Mouse (Mus musculus): ENCODE measurements around the gene Iqcd. TPM values are rescaled to one million over a fixed set of nuclear protein-coding genes. Genes with fewer than 3 reads are reported as not detected.

Gene Iqcd
- polyA plus RNA-seq, 1 experiment from 2014 or later: 0.55 TPM

DNA sequence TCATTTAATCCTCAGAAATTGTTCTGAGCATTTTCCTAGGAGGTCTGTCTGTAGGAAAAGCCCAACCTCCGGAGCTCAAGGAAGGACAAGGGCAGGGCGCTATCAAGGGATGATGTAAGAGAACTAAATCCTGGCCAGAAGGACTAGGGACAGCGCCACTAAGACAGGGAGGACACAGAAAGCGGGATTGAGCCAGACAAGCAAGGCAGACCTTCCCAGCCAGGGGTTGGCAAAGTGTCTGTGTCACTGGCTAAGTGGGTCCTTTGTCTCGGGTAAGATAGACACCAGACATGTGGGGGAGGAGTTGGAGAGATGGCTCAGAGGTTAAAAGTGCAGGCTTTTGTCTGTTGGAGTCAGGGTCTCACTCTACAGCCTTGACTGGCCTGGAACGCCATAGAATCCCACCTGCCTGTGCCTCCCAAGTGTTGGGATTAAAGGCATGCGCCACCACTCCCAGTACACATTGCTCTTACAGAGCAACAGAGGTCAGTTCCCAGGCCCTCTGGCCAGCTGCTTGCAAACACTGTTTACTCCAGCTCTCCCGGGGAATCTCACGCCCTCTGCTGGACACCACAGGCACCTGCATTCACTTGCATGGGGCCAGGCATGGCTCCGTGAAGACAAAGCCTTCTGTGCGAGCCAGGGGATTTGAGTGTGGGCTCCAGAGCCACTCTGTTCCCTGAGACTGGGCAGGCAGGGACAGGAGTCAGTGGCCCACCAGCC is 12.3 kb downstream of the Iqcd start:
- no peak overlapping the region for H3K9ac ChIP-seq (replicated peaks; ENCODE audit: low read length)
- H3K4me2 ChIP-seq (ENCODE audit: low read depth, low read length): no peak overlapping the region
- no peak overlapping the region for H3K27ac ChIP-seq (replicated peaks; ENCODE audit: low read depth, low read length)
- H3K36me3 ChIP-seq (replicated peaks; ENCODE audit: control insufficient read depth, insufficient read depth, low read depth, low read length): no peaks in the 10 kb centered on the region
- no peaks in the 10 kb centered on the region for H3K9me3 ChIP-seq (replicated peaks; ENCODE audit: control insufficient read depth, low read length)
- no peaks in the 10 kb centered on the region for H3K27me3 ChIP-seq (ENCODE audit: control insufficient read depth, insufficient read depth, low read length)
- DNase-seq (ENCODE audit: low spot score): no peak
- H3K4me1 ChIP-seq (ENCODE audit: control insufficient read depth, insufficient read depth, low read length): no peaks in the 10 kb centered on the region
- WGBS: 55% methylated on average over 11 of the region's 11 CpGs
- ATAC-seq (replicated peaks; ENCODE audit: insufficient number of reproducible peaks, low FRiP score, low TSS enrichment, low read depth): no peak
- H3K4me3 ChIP-seq (ENCODE audit: low read depth, low read length): no peak overlapping the region

DNA sequence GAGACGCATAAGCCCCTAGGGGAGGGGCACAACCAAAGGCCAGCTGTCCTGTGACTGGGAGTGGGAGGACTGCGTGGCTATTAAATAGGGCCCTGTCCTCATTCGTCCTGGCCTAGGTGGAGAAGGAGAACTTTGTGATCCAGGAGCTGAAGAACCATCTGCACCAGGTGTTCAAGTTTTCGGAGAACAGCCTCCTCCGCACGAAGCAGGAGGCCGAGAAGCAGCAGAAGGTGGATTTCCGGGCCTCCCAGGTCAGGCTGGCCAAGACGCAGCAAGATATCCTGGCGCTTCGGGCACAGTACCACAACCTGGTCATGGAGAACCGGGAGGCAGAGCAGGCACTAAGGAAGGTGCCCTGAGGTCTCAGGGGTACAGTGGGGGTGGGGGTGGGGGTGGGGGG is 13.4 kb downstream of the Iqcd start:
- ATAC-seq (replicated peaks; ENCODE audit: insufficient number of reproducible peaks, low FRiP score, low TSS enrichment, low read depth): no peak
- no peak for DNase-seq (ENCODE audit: low spot score)
- no peaks in the 10 kb centered on the region for H3K36me3 ChIP-seq (replicated peaks; ENCODE audit: control insufficient read depth, insufficient read depth, low read depth, low read length)
- H3K4me1 ChIP-seq (ENCODE audit: control insufficient read depth, insufficient read depth, low read length): no peaks in the 10 kb centered on the region
- no peaks in the 10 kb centered on the region for H3K9me3 ChIP-seq (replicated peaks; ENCODE audit: control insufficient read depth, low read length)
- no peak overlapping the region for H3K9ac ChIP-seq (replicated peaks; ENCODE audit: low read length)
- no peaks in the 10 kb centered on the region for H3K27me3 ChIP-seq (ENCODE audit: control insufficient read depth, insufficient read depth, low read length)
- no peak overlapping the region for H3K4me3 ChIP-seq (ENCODE audit: low read depth, low read length)
- no peak overlapping the region for H3K27ac ChIP-seq (replicated peaks; ENCODE audit: low read depth, low read length)
- no peak overlapping the region for H3K4me2 ChIP-seq (ENCODE audit: low read depth, low read length)
- WGBS: 87% methylated on average over 12 of the region's 12 CpGs

DNA sequence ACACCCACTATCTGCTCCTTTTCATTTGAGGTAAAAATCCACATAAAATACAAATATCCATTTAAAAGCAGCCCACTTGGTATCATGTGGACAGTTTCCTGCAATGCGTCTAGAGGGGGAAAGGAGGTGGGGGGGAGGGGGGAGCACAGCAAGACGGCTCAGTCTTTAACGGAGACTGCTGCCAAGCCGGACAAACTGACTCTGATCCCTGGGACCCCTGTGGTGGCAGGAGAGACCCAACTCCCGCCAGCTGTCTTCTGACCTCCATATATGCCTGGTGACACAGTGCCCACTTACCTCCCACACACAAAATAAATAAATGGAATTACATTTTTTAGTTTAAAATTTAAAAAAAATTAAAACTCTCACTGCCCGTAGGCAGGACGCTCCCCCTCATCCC is 14.7 kb downstream of the Iqcd start:
- DNase-seq (ENCODE audit: low spot score): no peak
- no peak for ATAC-seq (replicated peaks; ENCODE audit: insufficient number of reproducible peaks, low FRiP score, low TSS enrichment, low read depth)
- Histone ChIP-seq H3K4me2 (ENCODE audit: low read depth, low read length) (no peak overlapping the region), H3K9ac (replicated peaks; ENCODE audit: low read length) (no peak overlapping the region), H3K4me3 (ENCODE audit: low read depth, low read length) (no peak overlapping the region), H3K27me3 (ENCODE audit: control insufficient read depth, insufficient read depth, low read length) (no peaks in the 10 kb centered on the region), H3K9me3 (replicated peaks; ENCODE audit: control insufficient read depth, low read length) (no peaks in the 10 kb centered on the region), H3K4me1 (ENCODE audit: control insufficient read depth, insufficient read depth, low read length) (no peaks in the 10 kb centered on the region), H3K36me3 (replicated peaks; ENCODE audit: control insufficient read depth, insufficient read depth, low read depth, low read length) (no peaks in the 10 kb centered on the region), H3K27ac (replicated peaks; ENCODE audit: low read depth, low read length) (no peak overlapping the region)
- 57% methylated on average over 7 of the region's 7 CpGs for WGBS

DNA sequence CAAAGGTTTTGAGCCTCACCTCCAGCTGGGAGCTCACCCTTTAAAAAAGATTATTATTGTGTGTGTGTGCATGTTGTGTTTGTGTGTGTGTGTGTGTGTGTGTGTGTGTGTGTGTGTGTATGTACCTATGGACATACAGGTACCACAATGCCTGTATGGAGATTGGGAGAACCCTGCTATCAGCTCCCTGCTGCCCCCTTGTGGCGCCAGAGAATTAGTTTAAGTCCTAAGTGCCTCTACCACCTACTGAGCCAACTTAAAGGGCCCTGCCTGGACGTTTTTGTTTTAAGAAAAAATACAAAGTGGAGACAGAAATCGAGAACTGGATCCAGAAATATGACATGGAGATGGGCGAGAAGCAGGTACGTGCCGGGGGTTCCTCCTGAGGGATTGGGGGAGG is 16.0 kb downstream of the Iqcd start:
- DNase-seq (ENCODE audit: low spot score): peak; percentile 92
- H3K9ac ChIP-seq (replicated peaks; ENCODE audit: low read length): no peak overlapping the region
- 0 out of 2 replicates have a peak, but pooled peaks have one; percentile 5 for ATAC-seq (replicated peaks; ENCODE audit: insufficient number of reproducible peaks, low FRiP score, low TSS enrichment, low read depth)
- H3K4me1 ChIP-seq (ENCODE audit: control insufficient read depth, insufficient read depth, low read length): no peaks in the 10 kb centered on the region
- H3K4me2 ChIP-seq (ENCODE audit: low read depth, low read length): peak overlapping the region; percentile 27
- H3K27ac ChIP-seq (replicated peaks; ENCODE audit: low read depth, low read length): no peak overlapping the region
- H3K27me3 ChIP-seq (ENCODE audit: control insufficient read depth, insufficient read depth, low read length): no peaks in the 10 kb centered on the region
- H3K9me3 ChIP-seq (replicated peaks; ENCODE audit: control insufficient read depth, low read length): no peaks in the 10 kb centered on the region
- H3K4me3 ChIP-seq (ENCODE audit: low read depth, low read length): peak overlapping the region; percentile 20
- WGBS: 3% methylated on average over 6 of the region's 6 CpGs
- no peaks in the 10 kb centered on the region for H3K36me3 ChIP-seq (replicated peaks; ENCODE audit: control insufficient read depth, insufficient read depth, low read depth, low read length)

DNA sequence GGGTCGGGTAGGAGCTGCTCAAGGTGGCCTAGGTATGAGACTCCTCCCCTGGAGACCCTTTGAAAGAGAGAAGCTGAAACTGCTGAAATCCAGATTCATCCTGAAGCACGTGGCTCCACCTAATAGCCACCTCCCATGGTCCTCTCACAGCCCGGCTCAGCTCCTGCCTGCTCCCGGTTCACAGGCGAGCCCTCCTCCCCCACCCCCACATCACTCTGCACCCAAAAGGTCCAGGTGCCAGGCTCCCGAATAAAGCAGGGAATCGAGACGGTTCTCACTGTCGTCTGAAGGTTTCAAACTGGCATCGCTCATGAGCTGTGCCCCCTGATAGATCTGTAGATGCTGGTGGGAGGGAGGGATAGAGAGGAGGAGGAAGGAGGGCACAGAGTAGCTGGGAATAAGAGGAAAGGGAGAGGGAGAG is 16.4 kb downstream of the Iqcd start:
- ATAC-seq (replicated peaks; ENCODE audit: insufficient number of reproducible peaks, low FRiP score, low TSS enrichment, low read depth) (peak; percentile 54), DNase-seq (ENCODE audit: low spot score) (no peak)

DNA sequence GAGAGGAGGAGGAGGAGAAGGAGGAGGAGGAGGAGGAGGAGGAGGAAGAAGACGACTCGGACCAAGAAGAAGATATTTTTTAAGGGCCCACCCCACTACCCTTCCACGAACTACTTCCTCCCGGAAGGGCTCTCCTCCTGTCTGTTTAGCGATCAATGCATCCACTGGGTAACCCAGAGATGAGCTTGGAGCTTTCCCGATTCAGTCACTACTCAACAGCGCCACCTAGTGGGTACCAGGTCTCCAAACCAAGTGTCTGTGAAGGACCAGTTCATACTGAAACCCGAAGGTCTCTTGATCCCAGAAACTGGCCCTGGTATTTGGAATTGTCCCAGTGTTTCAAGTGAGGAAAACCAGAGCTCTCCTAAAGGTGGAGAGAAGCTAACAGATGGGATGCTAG is 16.9 kb downstream of the Iqcd start:
- Histone ChIP-seq H3K4me3 (ENCODE audit: low read depth, low read length) (peak overlapping the region; percentile 20), H3K27ac (replicated peaks; ENCODE audit: low read depth, low read length) (no peak overlapping the region), H3K9me3 (replicated peaks; ENCODE audit: control insufficient read depth, low read length) (no peaks in the 10 kb centered on the region), H3K36me3 (replicated peaks; ENCODE audit: control insufficient read depth, insufficient read depth, low read depth, low read length) (no peaks in the 10 kb centered on the region), H3K4me1 (ENCODE audit: control insufficient read depth, insufficient read depth, low read length) (no peaks in the 10 kb centered on the region), H3K4me2 (ENCODE audit: low read depth, low read length) (peak overlapping the region; percentile 27), H3K9ac (replicated peaks; ENCODE audit: low read length) (no peak overlapping the region), H3K27me3 (ENCODE audit: control insufficient read depth, insufficient read depth, low read length) (no peaks in the 10 kb centered on the region)
- 1% methylated on average over 6 of the region's 8 CpGs for WGBS
- ATAC-seq (replicated peaks; ENCODE audit: insufficient number of reproducible peaks, low FRiP score, low TSS enrichment, low read depth): peak; percentile 36; the same call in 1 of the 2 replicates
- DNase-seq (ENCODE audit: low spot score): peak; percentile 96

More for the DNA sequence above, 16.4 kb downstream of the Iqcd start:
- 6% methylated on average over 10 of the region's 10 CpGs for WGBS
- Histone ChIP-seq H3K27ac (replicated peaks; ENCODE audit: low read depth, low read length) (no peak overlapping the region), H3K4me1 (ENCODE audit: control insufficient read depth, insufficient read depth, low read length) (no peaks in the 10 kb centered on the region), H3K4me2 (ENCODE audit: low read depth, low read length) (peak overlapping the region; percentile 27), H3K4me3 (ENCODE audit: low read depth, low read length) (peak overlapping the region; percentile 20), H3K9me3 (replicated peaks; ENCODE audit: control insufficient read depth, low read length) (no peaks in the 10 kb centered on the region), H3K9ac (replicated peaks; ENCODE audit: low read length) (peak overlapping the region; percentile 4; the same call in 1 of the 2 replicates), H3K27me3 (ENCODE audit: control insufficient read depth, insufficient read depth, low read length) (no peaks in the 10 kb centered on the region), H3K36me3 (replicated peaks; ENCODE audit: control insufficient read depth, insufficient read depth, low read depth, low read length) (no peaks in the 10 kb centered on the region)

DNA sequence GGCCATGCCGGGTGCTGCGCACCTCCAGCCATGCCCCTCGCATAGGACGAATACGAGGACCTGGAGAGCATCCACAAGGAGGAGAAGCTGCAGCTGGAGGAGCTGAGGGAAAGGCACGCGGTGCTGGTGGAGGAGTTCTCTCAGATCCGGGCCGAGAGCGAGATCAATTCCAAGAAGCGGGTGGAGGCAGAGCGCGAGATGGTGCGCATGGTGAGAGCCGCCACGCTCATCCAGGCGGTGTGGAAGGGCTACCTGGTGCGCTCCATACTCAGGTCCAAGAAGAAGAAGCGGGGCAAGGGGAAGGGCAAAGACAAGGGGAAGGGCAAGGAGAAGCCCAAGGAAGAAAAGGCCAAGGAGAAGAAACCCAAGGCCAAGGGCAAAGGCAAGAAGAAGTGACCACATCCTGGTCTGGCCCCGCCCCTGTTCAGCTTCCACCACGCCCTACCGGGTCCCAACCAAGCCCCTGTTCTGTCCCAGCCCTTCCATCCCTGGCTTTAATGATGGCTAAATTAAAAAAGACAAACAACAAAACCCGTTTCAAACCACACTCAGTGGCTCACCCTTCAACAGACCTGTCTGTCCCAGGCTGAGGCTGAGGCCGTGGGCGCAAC is 17.9 kb downstream of the Iqcd start:
- 68% methylated on average over 25 of the region's 25 CpGs for whole genome bisulfite sequencing
- no peak overlapping the region for H3K27ac ChIP-seq (replicated peaks; ENCODE audit: low read depth, low read length)

DNA sequence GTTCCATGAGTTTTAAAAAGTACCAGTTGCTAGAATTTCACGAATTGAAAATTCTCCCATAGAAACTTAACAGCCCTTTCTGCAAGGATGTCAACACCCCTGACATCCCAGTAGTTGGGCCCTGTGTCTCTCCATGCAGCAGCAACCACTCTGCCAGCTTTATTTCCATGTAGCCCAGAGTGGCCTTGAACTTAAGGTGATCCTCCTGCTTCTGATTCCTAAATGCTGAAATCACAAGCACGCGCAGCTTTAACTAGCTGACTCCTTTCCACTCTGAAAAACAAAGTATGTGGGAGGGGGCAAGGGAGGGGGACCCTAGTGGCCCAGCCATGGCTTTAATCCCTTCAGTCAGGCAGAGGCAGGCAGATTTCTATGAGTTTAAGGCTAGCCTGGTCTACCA is 18.5 kb downstream of the Iqcd start:
- H3K4me1 ChIP-seq (ENCODE audit: control insufficient read depth, insufficient read depth, low read length): peaks cover 3% of the 10 kb centered on the region
- H3K9ac ChIP-seq (replicated peaks; ENCODE audit: low read length): no peak overlapping the region
- 76% methylated on average over 3 of the region's 3 CpGs for WGBS
- no peak overlapping the region for H3K27ac ChIP-seq (replicated peaks; ENCODE audit: low read depth, low read length)
- no peak overlapping the region for H3K4me3 ChIP-seq (ENCODE audit: low read depth, low read length)
- no peak overlapping the region for H3K4me2 ChIP-seq (ENCODE audit: low read depth, low read length)
- H3K36me3 ChIP-seq (replicated peaks; ENCODE audit: control insufficient read depth, insufficient read depth, low read depth, low read length): no peaks in the 10 kb centered on the region
- DNase-seq (ENCODE audit: low spot score) (no peak), ATAC-seq (replicated peaks; ENCODE audit: insufficient number of reproducible peaks, low FRiP score, low TSS enrichment, low read depth) (no peak)
- H3K9me3 ChIP-seq (replicated peaks; ENCODE audit: control insufficient read depth, low read length): no peaks in the 10 kb centered on the region
- no peaks in the 10 kb centered on the region for H3K27me3 ChIP-seq (ENCODE audit: control insufficient read depth, insufficient read depth, low read length)

More for the DNA sequence above, 17.9 kb downstream of the Iqcd start:
- Histone ChIP-seq H3K27me3 (ENCODE audit: control insufficient read depth, insufficient read depth, low read length) (no peaks in the 10 kb centered on the region), H3K4me2 (ENCODE audit: low read depth, low read length) (no peak overlapping the region), H3K36me3 (replicated peaks; ENCODE audit: control insufficient read depth, insufficient read depth, low read depth, low read length) (no peaks in the 10 kb centered on the region), H3K4me3 (ENCODE audit: low read depth, low read length) (no peak overlapping the region), H3K9me3 (replicated peaks; ENCODE audit: control insufficient read depth, low read length) (no peaks in the 10 kb centered on the region), H3K9ac (replicated peaks; ENCODE audit: low read length) (no peak overlapping the region; the same call in 1 of the 2 replicates), H3K4me1 (ENCODE audit: control insufficient read depth, insufficient read depth, low read length) (peaks cover 3% of the 10 kb centered on the region)
- no peak for ATAC-seq (replicated peaks; ENCODE audit: insufficient number of reproducible peaks, low FRiP score, low TSS enrichment, low read depth)
- DNase-seq (ENCODE audit: low spot score): no peak

All from embryonic facial prominence, embryonic 11.5 days (tissue).